Mouse (Mus musculus): ENCODE results near the gene Olfr169.
"Not testable (repeated sequence)": the region's sequence is repeated elsewhere in the genome, so short reads cannot be mapped to it uniquely, and the experiment has no call there.

Gene Olfr169

DNA sequence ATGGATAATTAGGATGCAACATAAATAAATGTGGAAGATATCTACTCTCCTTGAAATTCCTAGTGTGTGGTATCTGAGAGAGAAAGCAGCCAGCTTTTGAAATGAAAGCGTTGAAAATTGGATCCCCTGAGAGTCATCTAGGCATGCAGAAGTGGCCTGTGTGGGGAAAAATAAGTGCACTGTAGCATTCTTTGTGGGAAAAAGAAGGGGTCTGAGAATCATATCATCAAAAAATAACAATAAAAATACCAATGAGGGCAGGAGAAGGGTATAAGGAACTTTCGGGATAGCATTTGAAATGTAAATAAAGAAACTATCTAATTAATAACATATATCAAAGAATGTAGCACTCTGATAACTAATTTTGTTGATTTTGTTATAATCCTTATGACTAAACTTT lies at the start of gene Olfr169:
Olfr169 (minus strand) TSS at position 101 of the 400 bp plus-strand sequence.
- not testable (repeated sequence) for DNase-seq

DNA sequence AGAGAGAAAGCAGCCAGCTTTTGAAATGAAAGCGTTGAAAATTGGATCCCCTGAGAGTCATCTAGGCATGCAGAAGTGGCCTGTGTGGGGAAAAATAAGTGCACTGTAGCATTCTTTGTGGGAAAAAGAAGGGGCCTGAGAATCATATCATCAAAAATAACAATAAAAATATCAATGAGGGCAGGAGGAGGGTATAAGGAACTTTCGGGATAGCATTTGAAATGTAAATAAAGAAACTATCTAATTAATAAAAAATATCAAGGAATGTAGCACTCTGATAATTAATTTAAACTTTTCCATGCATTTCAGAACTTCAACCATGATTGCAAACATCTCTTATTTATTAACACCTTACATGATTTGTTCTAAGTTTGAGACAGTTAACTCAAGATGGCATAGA lies 40.2 kb upstream of the Olfr169 start, which contains the start of gene Olfr170:
Olfr170 (minus strand) TSS at position 101 of the 400 bp plus-strand sequence.
- DNase-seq = not testable (repeated sequence)

DNA sequence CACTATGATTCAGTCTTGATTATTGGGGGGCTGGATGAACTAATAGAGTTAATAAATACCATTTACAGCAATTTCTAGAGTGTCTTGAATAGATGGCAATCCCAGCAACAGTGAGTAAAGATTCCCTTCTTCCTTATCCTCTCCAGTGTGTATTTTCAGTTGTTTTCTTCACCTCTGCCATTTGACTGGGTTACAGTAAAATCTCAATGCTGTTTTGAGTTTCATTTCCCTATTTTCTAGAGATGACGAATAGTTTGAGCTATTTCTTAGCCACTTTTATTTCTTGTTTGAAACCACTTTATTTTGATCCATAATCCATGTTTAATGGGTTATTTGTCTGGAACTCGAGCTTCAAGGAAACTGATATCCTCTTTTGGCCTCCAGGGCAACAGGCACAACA lies 31.6 kb upstream of the Olfr169 start:
- no peak for DNase-seq

DNA sequence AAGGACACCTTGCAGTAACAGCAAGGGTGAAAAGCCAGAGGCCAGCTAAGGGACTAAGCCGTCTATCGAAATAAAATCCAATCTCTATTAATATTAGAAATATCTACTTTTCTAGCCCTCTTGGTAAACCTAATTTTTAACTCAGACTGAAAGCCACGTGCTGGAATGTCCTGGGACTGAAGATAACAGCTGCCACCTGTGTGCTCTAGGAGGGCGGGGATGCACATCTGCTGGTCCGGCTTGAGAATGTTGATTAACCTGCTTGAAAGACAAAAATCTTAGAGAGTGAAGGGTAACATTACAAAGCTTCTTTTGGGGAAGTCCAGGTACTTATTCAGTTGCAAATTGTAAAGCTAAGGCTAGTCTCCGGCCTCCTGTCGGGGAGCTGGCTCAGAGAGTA lies 18.2 kb downstream of the Olfr169 start:
- not testable (repeated sequence) for DNase-seq

DNA sequence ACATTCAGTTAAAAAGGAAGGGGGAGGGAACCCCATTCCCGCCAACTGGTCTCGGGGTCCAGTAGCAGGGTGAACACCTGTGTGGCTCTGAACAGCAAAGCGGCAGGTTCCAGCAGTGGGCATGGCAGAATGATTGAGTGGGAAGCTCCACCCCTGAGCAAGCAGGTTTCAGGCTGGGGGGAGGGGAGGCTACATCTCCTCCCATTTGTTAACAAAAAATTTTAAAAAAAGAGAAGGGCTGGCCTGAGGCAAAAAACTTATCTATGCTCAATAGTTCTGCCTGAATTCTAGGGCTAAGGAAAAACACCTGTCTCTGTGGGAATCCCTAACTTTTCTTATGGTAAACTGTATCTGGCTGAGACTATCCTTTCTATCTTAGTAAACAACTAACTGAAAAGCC lies 19.4 kb downstream of the Olfr169 start:
- not testable (repeated sequence) for DNase-seq

DNA sequence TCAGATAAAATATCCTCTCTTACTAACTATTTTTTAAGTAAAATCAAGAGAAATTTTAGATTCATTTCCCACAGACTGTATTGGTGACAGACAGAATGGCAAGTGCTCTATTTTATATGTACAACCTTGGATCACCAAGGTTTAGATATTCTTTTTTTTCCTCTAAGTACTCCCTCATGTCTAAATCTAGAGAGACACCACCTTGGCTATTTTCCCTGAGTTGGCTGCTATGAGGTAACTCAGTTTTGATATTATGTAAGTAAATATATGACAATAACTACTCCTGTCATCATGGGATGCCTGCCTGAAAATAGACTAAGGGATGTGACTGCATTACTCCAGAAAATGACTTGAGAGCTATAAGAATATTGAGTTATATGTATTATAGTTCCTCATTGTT lies 36.2 kb downstream of the Olfr169 start, which contains the start of gene Olfr168:
Olfr168 (minus strand) TSS at position 101 of the 400 bp plus-strand sequence.
- no peak for DNase-seq

DNA sequence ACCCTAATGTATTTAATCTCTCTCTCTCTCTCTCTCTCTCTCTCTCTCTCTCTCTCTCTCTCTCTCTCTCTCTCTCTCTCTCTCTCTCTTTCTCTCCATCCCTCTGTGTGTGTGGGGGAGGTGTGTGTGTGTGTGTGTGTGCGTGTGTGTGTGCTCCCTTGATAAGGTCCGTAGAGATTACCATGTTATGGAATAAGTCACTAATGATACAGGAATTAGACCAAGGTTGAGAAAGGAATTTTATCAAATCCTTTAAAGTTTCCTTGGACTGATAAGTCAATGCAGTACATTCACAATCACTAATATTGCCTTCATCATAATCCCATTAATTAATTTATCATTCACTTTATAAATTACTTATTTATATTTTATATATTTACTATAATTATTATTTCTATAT lies 49.4 kb downstream of the Olfr169 start, which contains the start of gene Olfr167:
Olfr167 (minus strand) TSS at position 101 of the 400 bp plus-strand sequence.
- no peak for DNase-seq

All from B cell, adult 2 months (primary cell).